Mouse (Mus musculus) bone marrow, adult 2 months (tissue): ENCODE results near the gene Sez6l.

Experiments
- CTCF ChIP-seq: fragments of 200-500 bp; IDR thresholded peaks from 2 replicates; pipeline ENCODE4 v1.5.1; 2011; ENCODE audit warnings: low read length, control low read depth; ENCODE audit not compliant: control insufficient read depth, insufficient read depth
- POLR2A ChIP-seq: fragments of 200-500 bp; IDR thresholded peaks from 2 replicates; pipeline ENCODE4 v1.6.1; 2011; ENCODE audit warnings: low read depth, mild to moderate bottlenecking, control low read depth, low read length, borderline replicate concordance; ENCODE audit not compliant: control insufficient read depth

- TF ChIP-seq CTCF = no peak
- TF ChIP-seq POLR2A = no peak
Observed at GRCm38 (mm10) chr5:112499918-112500682, 76.9 kb downstream of the Sez6l start.
